Mouse (Mus musculus): ENCODE results near the gene Ntn3. TPM values are rescaled to one million over a fixed set of nuclear protein-coding genes. Genes with fewer than 3 reads are reported as not detected.
A peak's percentile ranks its signal among the peaks of the same experiment; 100 is the strongest.

Gene Ntn3
- 10.5 and 11.0 TPM in 2 replicates for polyA plus RNA-seq (2015; fragmentation: Nextera tagmentation; extraction: Ambion mirVana)

DNA sequence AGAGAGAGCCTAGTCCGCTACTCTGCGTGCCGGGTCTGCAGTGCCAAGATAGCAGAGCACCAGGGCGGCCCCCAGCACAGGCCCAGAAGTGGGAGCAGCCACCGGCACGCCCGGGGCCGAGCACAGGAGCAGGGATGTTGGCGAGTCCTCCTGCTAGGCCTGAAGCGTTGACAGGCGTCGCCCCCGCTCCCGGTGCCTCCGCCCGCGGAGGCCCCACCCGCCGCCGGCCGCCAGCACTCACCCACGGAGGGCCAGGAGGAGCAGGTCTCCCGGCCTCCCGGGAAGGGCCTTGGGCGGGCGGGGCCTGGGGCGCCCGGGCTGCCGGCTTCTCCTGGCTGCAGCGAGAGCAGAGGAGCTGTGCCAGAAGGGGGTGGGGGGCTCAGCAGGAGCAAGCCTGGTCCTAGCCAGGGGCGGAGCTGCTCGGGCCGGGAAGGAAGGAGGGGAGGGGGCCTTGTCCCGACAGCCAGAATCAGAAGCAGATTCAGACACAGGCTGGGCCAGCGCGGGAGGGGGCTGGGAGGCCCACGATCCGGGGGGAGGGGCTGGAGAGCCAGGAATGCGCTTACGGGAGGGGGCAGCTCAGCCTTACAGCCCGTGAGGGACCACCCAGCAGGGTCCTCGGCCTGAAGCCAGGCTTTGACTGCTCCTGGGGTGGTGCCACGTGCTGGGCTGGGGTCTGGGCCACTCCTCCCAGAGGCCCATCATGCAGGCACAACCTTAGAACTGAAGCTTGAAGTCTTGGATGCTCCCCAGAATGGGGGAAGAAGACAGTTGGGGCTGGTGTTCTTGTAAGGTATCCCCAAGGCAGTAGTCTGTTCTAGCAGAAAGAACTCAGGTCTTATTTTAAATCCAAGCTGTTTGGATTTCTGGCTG lies at the start of gene Ntn3:
TSS of gene Ntn3 (minus strand) at position 489 of the 873 bp plus-strand sequence.
- peak within 1 kb of the TSS; percentile 93 for H3K27ac ChIP-seq (replicated peaks)
- H3K27me3 ChIP-seq, result no peaks in the 10 kb centered on the region
- peak within 1 kb of the TSS; percentile 58 for H3K9ac ChIP-seq
- peak; percentile 84 for ATAC-seq (ENCODE audit: insufficient number of reproducible peaks, low FRiP score, low TSS enrichment, low read depth)
- peak within 1 kb of the TSS; percentile 72 for H3K4me3 ChIP-seq (replicated peaks)
- H3K36me3 ChIP-seq, result no peaks in the 10 kb centered on the region
- under 1% methylated on average over 41 of the region's 43 CpGs for WGBS
- no peaks in the 10 kb centered on the region for H3K9me3 ChIP-seq (replicated peaks)
- H3K4me2 ChIP-seq (replicated peaks), result peak within 1 kb of the TSS; percentile 90
- peaks cover 85% of the 10 kb centered on the region for H3K4me1 ChIP-seq

DNA sequence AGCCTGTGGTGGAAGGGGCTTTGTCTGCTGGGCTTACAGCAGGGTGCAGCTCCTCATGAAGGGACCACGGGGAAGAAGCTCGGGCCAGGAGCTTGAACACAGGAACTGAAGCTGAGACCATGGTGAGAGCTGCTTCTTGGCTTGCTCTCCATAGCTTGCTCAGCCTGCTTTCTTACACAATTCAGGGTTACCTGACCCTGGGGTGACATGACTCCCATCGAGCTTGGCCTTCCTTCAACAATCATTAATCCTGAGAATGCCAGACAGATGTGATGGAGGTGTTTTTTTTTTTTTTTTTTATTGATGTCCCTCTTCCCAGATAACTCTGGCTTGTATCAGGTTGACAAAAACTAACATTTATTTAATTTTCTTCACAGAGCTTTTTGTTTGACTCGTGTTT lies 49.6 kb upstream of the Ntn3 start:
- Histone ChIP-seq H3K27ac (replicated peaks) (no peak overlapping the region), H3K4me3 (replicated peaks) (no peak overlapping the region), H3K9ac (no peak overlapping the region), H3K27me3 (no peaks in the 10 kb centered on the region), H3K4me1 (no peaks in the 10 kb centered on the region), H3K9me3 (replicated peaks) (no peaks in the 10 kb centered on the region), H3K36me3 (no peaks in the 10 kb centered on the region), H3K4me2 (replicated peaks) (no peak overlapping the region)
- WGBS, result 72% methylated on average over 4 of the region's 4 CpGs
- ATAC-seq (ENCODE audit: insufficient number of reproducible peaks, low FRiP score, low TSS enrichment, low read depth), result no peak

DNA sequence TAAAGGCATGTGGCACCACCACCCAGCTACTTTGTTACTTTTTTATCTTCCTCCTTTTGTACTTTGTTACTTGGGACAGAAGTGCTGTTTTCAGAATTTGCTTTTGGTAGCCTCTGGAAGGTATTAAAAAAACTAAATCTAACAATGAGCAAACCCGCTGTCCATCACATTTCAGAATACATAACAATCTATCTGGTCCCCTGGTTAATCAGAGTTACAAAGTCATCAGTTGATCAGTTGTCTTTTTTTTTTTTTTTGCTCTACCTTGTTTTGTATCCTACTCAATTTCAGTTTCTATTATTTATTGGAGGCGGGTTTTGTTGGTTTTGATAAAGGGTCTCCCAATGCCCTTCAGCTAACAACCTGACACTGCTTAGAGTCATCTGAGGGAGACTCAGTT lies 43.0 kb upstream of the Ntn3 start:
- ATAC-seq (ENCODE audit: insufficient number of reproducible peaks, low FRiP score, low TSS enrichment, low read depth), result no peak
- no peak overlapping the region for H3K4me3 ChIP-seq (replicated peaks)

DNA sequence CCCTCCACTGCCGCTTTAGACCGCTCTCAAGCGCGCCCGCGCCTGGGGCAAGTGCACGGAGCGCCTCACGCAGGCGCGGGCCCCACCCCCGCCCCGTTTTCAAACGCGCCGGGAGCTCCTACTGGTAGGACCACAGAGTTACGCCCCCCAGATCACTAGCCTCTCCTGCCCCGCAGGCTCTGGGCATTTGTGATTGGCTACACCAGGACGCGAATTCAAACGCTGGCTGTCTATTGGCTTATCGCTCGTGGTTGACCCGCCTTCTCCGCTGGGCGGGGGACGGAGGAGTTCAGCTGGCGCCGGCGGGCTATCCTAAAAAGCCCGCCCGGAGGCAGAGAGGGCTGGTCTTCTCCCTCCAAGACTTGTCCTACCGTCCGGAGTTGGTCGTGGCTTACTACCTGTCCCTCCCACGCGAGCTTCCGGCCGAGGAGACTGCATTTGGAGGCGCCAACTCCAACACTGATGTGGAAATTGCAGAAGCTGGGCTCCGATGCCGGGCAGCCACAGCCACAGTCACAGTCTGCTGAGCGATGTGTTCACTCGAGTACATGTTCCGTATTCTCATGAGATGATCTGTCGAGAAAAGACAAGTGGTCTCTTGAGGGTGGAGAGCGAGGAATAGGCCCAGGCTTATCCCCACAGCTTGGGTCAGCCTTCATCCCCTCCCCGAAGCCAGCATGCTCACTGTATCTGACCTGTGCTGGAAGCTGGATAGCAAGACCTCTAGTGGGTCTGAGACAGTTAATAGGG lies 42.2 kb upstream of the Ntn3 start, which contains the start of gene Ccnf:
TSS of gene Ccnf (minus strand) at position 165 of the 750 bp plus-strand sequence.
- peaks cover 16% of the 10 kb centered on the region for H3K4me1 ChIP-seq
- H3K4me2 ChIP-seq (replicated peaks), result peak within 1 kb of the TSS; percentile 59
- H3K27ac ChIP-seq (replicated peaks), result peak within 1 kb of the TSS; percentile 71
- H3K9ac ChIP-seq, result peak within 1 kb of the TSS; percentile 70
- peaks cover 17% of the 10 kb centered on the region for H3K36me3 ChIP-seq
- H3K27me3 ChIP-seq, result no peaks in the 10 kb centered on the region
- no peaks in the 10 kb centered on the region for H3K9me3 ChIP-seq (replicated peaks)
- H3K4me3 ChIP-seq (replicated peaks), result peak within 1 kb of the TSS; percentile 84
- under 1% methylated on average over 48 of the region's 48 CpGs for WGBS
- ATAC-seq (ENCODE audit: insufficient number of reproducible peaks, low FRiP score, low TSS enrichment, low read depth), result peak; percentile 100

More for the DNA sequence above, 43.0 kb upstream of the Ntn3 start:
- H3K27me3 ChIP-seq, result no peaks in the 10 kb centered on the region
- H3K9ac ChIP-seq, result no peak overlapping the region
- no peaks in the 10 kb centered on the region for H3K9me3 ChIP-seq (replicated peaks)
- WGBS, result 94% methylated on average over 2 of the region's 2 CpGs
- peaks cover 16% of the 10 kb centered on the region for H3K4me1 ChIP-seq
- H3K27ac ChIP-seq (replicated peaks), result no peak overlapping the region
- H3K36me3 ChIP-seq, result peaks cover 16% of the 10 kb centered on the region
- no peak overlapping the region for H3K4me2 ChIP-seq (replicated peaks)

DNA sequence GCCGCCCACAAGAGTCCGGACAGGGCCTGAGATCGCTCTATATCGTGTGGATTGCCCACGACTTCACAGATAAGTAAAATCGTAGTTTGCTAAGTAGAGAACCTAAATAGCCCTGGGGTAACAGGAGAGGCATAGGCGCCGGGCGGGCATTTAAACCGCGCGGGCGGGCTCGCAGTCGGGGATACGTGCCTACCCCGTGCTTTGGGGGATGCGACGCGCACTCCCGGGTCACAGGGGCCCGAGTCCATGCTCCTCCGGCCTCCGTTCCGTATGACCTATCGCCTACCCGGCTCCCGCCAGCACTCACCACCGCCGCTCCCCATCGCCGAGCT lies 41.6 kb upstream of the Ntn3 start:
- peak overlapping the region; percentile 59 for H3K4me2 ChIP-seq (replicated peaks)
- H3K9me3 ChIP-seq (replicated peaks), result no peaks in the 10 kb centered on the region
- peaks cover 21% of the 10 kb centered on the region for H3K36me3 ChIP-seq
- under 1% methylated on average over 32 of the region's 32 CpGs for WGBS
- peak overlapping the region; percentile 71 for H3K27ac ChIP-seq (replicated peaks)
- peaks cover 16% of the 10 kb centered on the region for H3K4me1 ChIP-seq
- H3K4me3 ChIP-seq (replicated peaks), result peak overlapping the region; percentile 84
- ATAC-seq (ENCODE audit: insufficient number of reproducible peaks, low FRiP score, low TSS enrichment, low read depth), result no peak
- H3K9ac ChIP-seq, result peak overlapping the region; percentile 70
- no peaks in the 10 kb centered on the region for H3K27me3 ChIP-seq

DNA sequence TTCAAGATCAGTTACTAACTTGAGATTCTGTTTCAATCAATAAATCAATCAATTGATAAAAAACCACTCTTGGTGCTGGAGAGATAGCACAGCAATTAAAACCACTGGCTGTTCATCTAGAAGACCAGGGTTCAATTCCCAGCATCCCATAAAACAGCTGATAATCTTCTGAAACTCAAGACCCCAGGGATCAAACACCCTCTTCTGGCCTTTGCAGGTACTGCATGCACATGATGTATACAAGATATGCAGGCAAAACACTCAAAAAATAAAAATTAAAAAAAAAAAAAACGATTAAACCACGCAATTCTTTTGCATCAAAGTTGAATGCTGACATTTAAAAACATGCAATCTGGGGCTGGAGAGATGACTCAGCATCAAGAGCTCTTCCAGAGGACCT lies 39.3 kb upstream of the Ntn3 start:
- peaks cover 39% of the 10 kb centered on the region for H3K36me3 ChIP-seq
- 97% methylated on average over 2 of the region's 2 CpGs for WGBS
- H3K4me2 ChIP-seq (replicated peaks), result no peak overlapping the region
- H3K4me3 ChIP-seq (replicated peaks), result no peak overlapping the region
- no peaks in the 10 kb centered on the region for H3K27me3 ChIP-seq
- H3K9ac ChIP-seq, result no peak overlapping the region
- no peak for ATAC-seq (ENCODE audit: insufficient number of reproducible peaks, low FRiP score, low TSS enrichment, low read depth)
- peaks cover 16% of the 10 kb centered on the region for H3K4me1 ChIP-seq
- 0 out of 2 replicates have a peak, but pooled peaks cover 4% of the 10 kb centered on the region for H3K9me3 ChIP-seq (replicated peaks)
- no peak overlapping the region for H3K27ac ChIP-seq (replicated peaks)

DNA sequence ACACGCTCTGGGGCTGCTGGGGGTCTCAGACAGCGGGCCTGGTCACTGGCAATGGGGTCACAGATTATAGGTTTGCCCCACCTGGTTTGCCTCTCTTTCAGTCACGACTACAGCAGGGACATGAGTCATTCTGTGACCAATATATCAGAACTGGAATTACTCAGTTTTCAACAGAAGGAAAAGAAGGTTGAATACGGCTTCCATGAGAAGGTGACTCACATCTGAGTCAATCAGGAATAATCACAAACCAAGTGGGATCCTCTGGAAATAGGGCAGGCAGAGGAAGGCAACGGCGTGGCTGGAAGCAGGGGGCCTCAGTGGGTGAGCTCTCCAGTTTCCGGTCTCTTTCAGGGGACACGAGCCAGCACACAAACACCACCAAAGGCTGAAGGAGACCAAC lies 34.7 kb upstream of the Ntn3 start:
- 97% methylated on average over 8 of the region's 8 CpGs for WGBS
- Histone ChIP-seq H3K4me2 (replicated peaks) (no peak overlapping the region), H3K27ac (replicated peaks) (no peak overlapping the region), H3K4me3 (replicated peaks) (no peak overlapping the region), H3K9me3 (replicated peaks) (0 out of 2 replicates have a peak, but pooled peaks cover 4% of the 10 kb centered on the region), H3K9ac (no peak overlapping the region), H3K27me3 (no peaks in the 10 kb centered on the region), H3K4me1 (no peaks in the 10 kb centered on the region), H3K36me3 (peaks cover 82% of the 10 kb centered on the region)
- ATAC-seq (ENCODE audit: insufficient number of reproducible peaks, low FRiP score, low TSS enrichment, low read depth), result no peak

DNA sequence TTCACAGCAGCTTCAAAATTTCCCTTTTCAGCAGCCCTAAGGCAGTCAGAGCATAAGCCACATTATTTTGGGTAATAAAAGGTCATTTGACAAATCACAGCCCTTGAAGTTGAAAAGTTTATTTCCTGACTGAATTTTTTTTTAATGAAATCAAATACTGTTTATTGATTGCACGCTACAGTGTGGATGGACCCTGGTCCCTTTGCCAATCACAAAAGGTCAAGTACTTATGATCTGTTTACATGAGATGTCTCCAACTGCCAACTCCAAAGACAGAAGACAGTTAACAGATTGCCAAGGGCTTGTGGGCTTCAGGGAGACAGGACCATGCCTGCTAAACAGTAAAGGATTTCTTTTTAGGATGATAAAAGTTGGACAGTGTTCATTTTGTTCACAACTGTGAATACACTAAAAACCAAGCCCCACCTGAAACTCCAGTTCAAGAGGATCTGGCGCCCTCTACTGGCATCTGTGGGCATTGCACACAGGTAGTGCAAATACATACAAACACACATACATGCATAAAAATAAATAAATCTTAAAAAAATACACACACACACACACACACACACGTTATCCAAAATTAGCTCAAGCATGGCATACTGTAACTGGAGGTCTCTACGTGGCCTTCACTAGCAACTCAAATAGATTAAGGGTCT lies 34.1 kb upstream of the Ntn3 start:
- peaks cover 82% of the 10 kb centered on the region for H3K36me3 ChIP-seq
- no peaks in the 10 kb centered on the region for H3K27me3 ChIP-seq
- H3K27ac ChIP-seq (replicated peaks), result no peak overlapping the region
- ATAC-seq (ENCODE audit: insufficient number of reproducible peaks, low FRiP score, low TSS enrichment, low read depth), result no peak
- 0 out of 2 replicates have a peak, but pooled peaks cover 4% of the 10 kb centered on the region for H3K9me3 ChIP-seq (replicated peaks)
- no peak overlapping the region for H3K9ac ChIP-seq
- H3K4me2 ChIP-seq (replicated peaks), result no peak overlapping the region
- H3K4me1 ChIP-seq, result no peaks in the 10 kb centered on the region
- no peak overlapping the region for H3K4me3 ChIP-seq (replicated peaks)
- 90% methylated on average over 4 of the region's 4 CpGs for WGBS

DNA sequence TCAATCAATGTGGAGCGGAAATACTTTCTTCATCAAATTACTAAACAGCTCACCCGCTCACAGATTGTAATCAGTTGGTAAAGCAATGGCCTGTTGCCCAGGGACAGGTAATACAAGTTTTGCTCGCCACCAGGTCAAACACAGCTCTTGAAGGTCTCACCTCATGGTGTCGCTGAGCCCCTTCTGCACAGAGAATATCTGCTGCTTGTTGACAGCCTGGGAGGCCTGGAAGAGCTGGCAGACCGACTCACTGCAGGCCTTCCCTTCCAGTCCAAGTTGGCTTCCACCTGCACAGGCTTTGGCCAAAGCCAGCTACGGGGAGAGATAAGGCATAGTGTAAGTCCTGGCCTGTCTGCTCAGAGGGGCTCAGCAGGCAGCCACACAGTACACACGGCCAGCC lies 27.6 kb upstream of the Ntn3 start:
- peaks cover 95% of the 10 kb centered on the region for H3K36me3 ChIP-seq
- no peaks in the 10 kb centered on the region for H3K4me1 ChIP-seq
- H3K27me3 ChIP-seq, result no peaks in the 10 kb centered on the region
- no peaks in the 10 kb centered on the region for H3K9me3 ChIP-seq (replicated peaks)
- H3K4me2 ChIP-seq (replicated peaks), result no peak overlapping the region
- WGBS, result 93% methylated on average over 7 of the region's 7 CpGs
- H3K27ac ChIP-seq (replicated peaks), result no peak overlapping the region
- H3K4me3 ChIP-seq (replicated peaks), result no peak overlapping the region
- no peak for ATAC-seq (ENCODE audit: insufficient number of reproducible peaks, low FRiP score, low TSS enrichment, low read depth)
- no peak overlapping the region for H3K9ac ChIP-seq

DNA sequence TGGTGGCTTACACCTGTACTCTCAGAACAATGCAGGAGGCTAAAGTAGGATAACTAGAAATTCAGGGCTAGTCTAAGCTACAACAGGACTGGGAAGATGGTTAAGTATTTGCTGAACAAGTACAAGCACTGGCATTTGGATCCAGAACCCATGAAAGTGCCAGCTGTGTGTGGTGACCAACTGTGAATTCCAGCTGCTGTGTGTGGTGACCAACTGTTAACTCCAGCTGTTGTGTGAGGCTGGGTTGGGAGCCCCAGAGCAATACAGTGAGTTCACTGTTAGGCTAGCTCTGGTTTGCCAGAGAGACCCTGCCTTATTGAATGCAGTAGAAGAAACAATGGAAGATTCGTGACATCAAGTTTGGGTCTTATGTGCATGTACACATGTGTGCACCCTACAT lies 27.1 kb upstream of the Ntn3 start:
- H3K27me3 ChIP-seq, result no peaks in the 10 kb centered on the region
- H3K36me3 ChIP-seq, result peaks cover 93% of the 10 kb centered on the region
- H3K9me3 ChIP-seq (replicated peaks), result no peaks in the 10 kb centered on the region
- no peak overlapping the region for H3K4me2 ChIP-seq (replicated peaks)
- H3K4me1 ChIP-seq, result no peaks in the 10 kb centered on the region
- no peak overlapping the region for H3K4me3 ChIP-seq (replicated peaks)
- ATAC-seq (ENCODE audit: insufficient number of reproducible peaks, low FRiP score, low TSS enrichment, low read depth), result no peak
- no peak overlapping the region for H3K9ac ChIP-seq
- 97% methylated on average over 1 of the region's 1 CpGs for WGBS
- no peak overlapping the region for H3K27ac ChIP-seq (replicated peaks)

DNA sequence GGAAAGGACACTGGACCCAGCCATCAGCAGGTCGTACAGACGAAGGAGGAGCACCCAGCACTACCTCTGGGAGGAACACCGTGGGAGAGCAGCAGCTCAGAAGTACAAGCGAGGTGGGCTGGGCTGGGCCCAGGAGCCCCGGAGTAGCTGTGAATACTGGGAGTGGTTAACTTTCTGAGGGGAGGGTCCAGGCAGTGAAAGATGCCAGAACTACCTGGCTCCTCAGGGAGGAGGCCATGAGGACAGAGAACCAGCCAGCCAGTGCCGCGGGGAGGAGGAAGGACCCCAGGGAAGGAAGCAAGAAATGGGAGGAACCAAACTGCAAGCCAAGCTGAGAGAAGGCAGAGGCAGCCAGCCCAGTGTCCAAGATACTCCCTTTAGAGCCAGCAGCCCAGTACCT lies 18.6 kb upstream of the Ntn3 start:
- WGBS, result 87% methylated on average over 5 of the region's 7 CpGs
- no peak overlapping the region for H3K27ac ChIP-seq (replicated peaks)
- no peak overlapping the region for H3K4me3 ChIP-seq (replicated peaks)
- no peaks in the 10 kb centered on the region for H3K9me3 ChIP-seq (replicated peaks)
- no peak for ATAC-seq (ENCODE audit: insufficient number of reproducible peaks, low FRiP score, low TSS enrichment, low read depth)
- no peaks in the 10 kb centered on the region for H3K4me1 ChIP-seq
- no peak overlapping the region for H3K4me2 ChIP-seq (replicated peaks)
- no peaks in the 10 kb centered on the region for H3K27me3 ChIP-seq
- H3K36me3 ChIP-seq, result peaks cover 88% of the 10 kb centered on the region
- no peak overlapping the region for H3K9ac ChIP-seq
